Comparison of ENCODE assay signal across 9 mouse cellular contexts in genomic region chr2:75608482-75608881, GRCm38 (mm10). TPM values are rescaled to one million over a fixed set of nuclear protein-coding genes. Genes with fewer than 3 reads are reported as not detected.
DNase-seq lines count a peak whose midpoint lies in the region; ATAC-seq and TF ChIP-seq lines count a peak whose summit lies in the region.
"Had no signal": no experiment of that assay in that cellular context is flagged by ENCODE, and none has a peak within 500 bp of the region (broad histone marks: within the 10 kb centered on the region; RNA-seq: fewer than 3 reads in every experiment).

No protein-coding gene starts in this region.

- H3K27me3 ChIP-seq in heart, embryonic 10.5 days (ENCODE audit: insufficient read depth, poor library complexity, severe bottlenecking): peaks cover 31% of the 10 kb centered on the region
- peaks cover 14% of the 10 kb centered on the region for H3K27me3 ChIP-seq in embryonic facial prominence, embryonic 13.5 days
- H3K27me3 ChIP-seq in lung, postnatal 0 days (replicated peaks; ENCODE audit: insufficient read depth, low read length): no peaks in the 10 kb centered on the region
- H3K27me3 ChIP-seq in midbrain, embryonic 11.5 days (ENCODE audit: control insufficient read depth, insufficient read depth, low read length): peaks cover 15% of the 10 kb centered on the region

- 47% methylated on average over 15 of the region's 15 CpGs for WGBS in heart, embryonic 10.5 days
- 49% methylated on average over 15 of the region's 15 CpGs for WGBS in embryonic facial prominence, embryonic 13.5 days
- WGBS in lung, postnatal 0 days: 44% methylated on average over 15 of the region's 15 CpGs
- WGBS in midbrain, embryonic 11.5 days: 48% methylated on average over 15 of the region's 15 CpGs

- no peak for TF ChIP-seq EP300 in lung, postnatal 0 days (IDR thresholded peaks at IDR 0.05)

- peak; percentile 68 for DNase-seq in heart, embryonic 10.5 days (ENCODE audit: low spot score)
- DNase-seq in heart, adult 8-10 months (ENCODE audit: low spot score): no peak
- peak; percentile 41 for DNase-seq in ES-CJ7 (ENCODE audit: low read depth, low spot score)
- DNase-seq in lung, postnatal 0 days (ENCODE audit: low spot score): peak; percentile 50
- DNase-seq in cerebellum, adult 9-10 months: no peak
- DNase-seq in midbrain, embryonic 11.5 days (ENCODE audit: low spot score, missing footprints): no peak
- DNase-seq in embryo, embryonic 10.5 days (ENCODE audit: low spot score): no peak

- no peak for TF ChIP-seq CTCF in lung, postnatal 0 days (IDR thresholded peaks at IDR 0.05)

- no peaks in the 10 kb centered on the region for H3K9me3 ChIP-seq in heart, embryonic 10.5 days
- no peaks in the 10 kb centered on the region for H3K9me3 ChIP-seq in embryonic facial prominence, embryonic 13.5 days
- H3K9me3 ChIP-seq in lung, postnatal 0 days (ENCODE audit: low read length): no peaks in the 10 kb centered on the region
- no peaks in the 10 kb centered on the region for H3K9me3 ChIP-seq in midbrain, embryonic 11.5 days (ENCODE audit: control insufficient read depth, low read length)

- ATAC-seq in embryonic facial prominence, embryonic 13.5 days (ENCODE audit: insufficient number of reproducible peaks, insufficient read depth, low FRiP score, low TSS enrichment, low read depth): no peak
- peak; percentile 16; the same call in 1 of the 2 replicates for ATAC-seq in lung, postnatal 0 days
- ATAC-seq in midbrain, embryonic 11.5 days (ENCODE audit: low FRiP score): no peak
- ATAC-seq: inflammation-experienced regulatory T-cells, adult 6 months had no signal

- H3K4me2 ChIP-seq in embryonic facial prominence, embryonic 13.5 days: peak overlapping the region; percentile 59; the same call in 1 of the 2 replicates
- H3K4me2 ChIP-seq in lung, postnatal 0 days (replicated peaks; ENCODE audit: low read depth, low read length): 0 out of 2 replicates have a peak overlapping the region, but pooled peaks have one; percentile 48
- H3K4me2 ChIP-seq in midbrain, embryonic 11.5 days: no peak overlapping the region

- H3K4me3 ChIP-seq in heart, embryonic 10.5 days: 0 out of 2 replicates have a peak overlapping the region, but pooled peaks have one; percentile 48
- H3K4me3 ChIP-seq in embryonic facial prominence, embryonic 13.5 days: no peak overlapping the region
- H3K4me3 ChIP-seq in lung, postnatal 0 days (ENCODE audit: low read depth, low read length): no peak overlapping the region
- no peak overlapping the region for H3K4me3 ChIP-seq in midbrain, embryonic 11.5 days (ENCODE audit: low read depth, low read length)

- no peaks in the 10 kb centered on the region for H3K36me3 ChIP-seq in heart, embryonic 10.5 days
- H3K36me3 ChIP-seq in embryonic facial prominence, embryonic 13.5 days: no peaks in the 10 kb centered on the region
- H3K36me3 ChIP-seq in lung, postnatal 0 days (ENCODE audit: insufficient read depth, low read length): no peaks in the 10 kb centered on the region
- no peaks in the 10 kb centered on the region for H3K36me3 ChIP-seq in midbrain, embryonic 11.5 days (ENCODE audit: control insufficient read depth, insufficient read depth, low read length)

- H3K4me1 ChIP-seq in heart, embryonic 10.5 days: peaks cover 14% of the 10 kb centered on the region
- peaks cover 30% of the 10 kb centered on the region for H3K4me1 ChIP-seq in embryonic facial prominence, embryonic 13.5 days
- H3K4me1 ChIP-seq in lung, postnatal 0 days (ENCODE audit: insufficient read depth, low read depth, low read length): peaks cover 15% of the 10 kb centered on the region; the same call in 1 of the 2 replicates
- peaks cover 6% of the 10 kb centered on the region; the same call in 1 of the 2 replicates for H3K4me1 ChIP-seq in midbrain, embryonic 11.5 days (ENCODE audit: control insufficient read depth, insufficient read depth, low read length)

- H3K9ac ChIP-seq in embryonic facial prominence, embryonic 13.5 days: no peak overlapping the region
- H3K9ac ChIP-seq in lung, postnatal 0 days (replicated peaks; ENCODE audit: low read depth): no peak overlapping the region
- H3K9ac ChIP-seq in midbrain, embryonic 11.5 days (ENCODE audit: low read length): no peak overlapping the region

- no peak overlapping the region for H3K27ac ChIP-seq in heart, embryonic 10.5 days
- no peak overlapping the region for H3K27ac ChIP-seq in embryonic facial prominence, embryonic 13.5 days
- H3K27ac ChIP-seq in lung, postnatal 0 days (ENCODE audit: low read length): peak overlapping the region; percentile 39
- H3K27ac ChIP-seq in midbrain, embryonic 11.5 days (ENCODE audit: low read depth, low read length): no peak overlapping the region

RNA-seq across cellular contexts. Expression of gene Hnrnpa3, which starts 50.6 kb away (rescaled TPM):
- 188 and 209 TPM in 2 replicates for polyA plus RNA-seq in heart, embryonic 10.5 days (2016; fragmentation: Nextera tagmentation; extraction: Ambion mirVana)
- 100 to 1,000 TPM; 132 to 185 (median 159) TPM for total RNA-seq in heart, adult 8-10 months (2022)
- 269 and 343 TPM in 2 replicates for polyA plus RNA-seq in embryonic facial prominence, embryonic 13.5 days (2015; fragmentation: Nextera tagmentation; extraction: Ambion mirVana)
- 114 and 129 TPM in 2 replicates for polyA plus RNA-seq in lung, postnatal 0 days (2015; fragmentation: Nextera tagmentation; extraction: Ambion mirVana)
- 310 and 336 TPM in 2 replicates for polyA plus RNA-seq in midbrain, embryonic 11.5 days (2014; fragmentation: Nextera tagmentation; extraction: Ambion mirVana)

Comparison
In these comparisons a context has a peak if more than half of its experiments do, and no peak if none do; other contexts are left out.
1. DNase-seq: peak in heart, embryonic 10.5 days (single experiment), ES-CJ7 (single experiment) and lung, postnatal 0 days (single experiment); none in heart, adult 8-10 months (single experiment), cerebellum, adult 9-10 months (single experiment), midbrain, embryonic 11.5 days (single experiment) and embryo, embryonic 10.5 days (single experiment).